Mouse (Mus musculus): ENCODE results near the gene Gm6169. TPM values are rescaled to one million over a fixed set of nuclear protein-coding genes. Genes with fewer than 3 reads are reported as not detected.

Gene Gm6169
- polyA plus RNA-seq, 2 experiments, result 0.33 to 0.81 TPM

DNA sequence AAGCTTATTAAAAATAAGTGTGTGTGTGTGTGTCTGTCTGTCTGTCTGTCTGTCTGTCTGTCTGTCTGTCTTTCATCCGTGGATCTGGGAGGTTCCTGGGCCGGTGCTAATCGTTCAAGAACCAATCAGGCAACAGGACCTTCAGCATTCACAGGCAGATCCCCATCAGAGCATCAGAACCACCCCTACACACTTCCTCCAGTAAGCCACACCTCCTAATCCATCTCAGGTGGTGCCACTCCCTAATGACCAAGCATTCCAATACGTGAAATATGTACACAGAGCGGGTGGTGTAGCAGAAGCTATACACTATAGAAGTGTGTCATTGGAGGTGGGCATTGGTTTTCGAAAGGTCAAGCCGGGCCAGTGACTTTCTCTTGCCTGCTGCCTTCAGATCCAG lies 16.6 kb downstream of the Gm6169 start:
- no peak for TF ChIP-seq EP300 (IDR thresholded peaks at IDR 0.05; ENCODE audit: low read depth)
- no peak for TF ChIP-seq CTCF (IDR thresholded peaks at IDR 0.05; ENCODE audit: low read depth)
- Histone ChIP-seq H3K27ac (peak overlapping the region; percentile 33), H3K4me2 (ENCODE audit: low read depth) (peak overlapping the region; percentile 14; the same call in 1 of the 2 replicates), H3K9ac (replicated peaks) (no peak overlapping the region; the same call in 1 of the 2 replicates), H3K9me3 (ENCODE audit: control insufficient read depth, low read length) (no peaks in the 10 kb centered on the region), H3K36me3 (replicated peaks; ENCODE audit: control insufficient read depth, insufficient read depth, low read depth) (no peaks in the 10 kb centered on the region), H3K4me3 (ENCODE audit: insufficient read depth in 1 of 2, low read depth in 2 of 2, low read length in 2 of 2) (no peak overlapping the region), H3K4me1 (replicated peaks; ENCODE audit: control insufficient read depth in 2 of 2, insufficient read depth in 2 of 2, low read length in 1 of 2) (peaks cover 19 to 21% of the 10 kb centered on the region in 2 experiments), H3K27me3 (ENCODE audit: control insufficient read depth, insufficient read depth, low read length) (no peaks in the 10 kb centered on the region)
- no peak for DNase-seq (ENCODE audit: low read depth in 3 of 3, low spot score in 3 of 3)
- WGBS (ENCODE audit: insufficient replicate concordance), result 73% methylated on average over 7 of the region's 7 CpGs
- ATAC-seq (ENCODE audit: insufficient read depth), result peak; percentile 80

DNA sequence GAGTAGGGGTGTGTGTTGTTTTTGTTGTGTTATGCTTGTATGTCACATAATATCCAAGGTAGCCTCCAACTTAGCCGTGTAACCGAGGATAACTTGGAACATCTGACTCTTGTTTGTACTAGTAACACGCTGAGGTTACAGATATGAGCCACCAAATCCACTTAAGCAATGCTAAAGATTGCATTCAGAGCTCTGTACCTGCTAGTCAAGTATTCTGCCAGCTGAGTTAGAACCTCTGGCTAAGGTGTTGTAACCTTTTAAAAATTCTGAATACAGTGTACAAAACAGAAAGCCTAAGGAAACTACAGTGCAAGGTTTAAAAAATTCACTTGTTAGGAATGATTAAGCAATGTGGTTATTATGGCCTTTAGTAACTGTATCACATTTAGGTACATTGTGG lies 18.4 kb downstream of the Gm6169 start:
- Histone ChIP-seq H3K27me3 (ENCODE audit: control insufficient read depth, insufficient read depth, low read length) (no peaks in the 10 kb centered on the region), H3K4me3 (ENCODE audit: insufficient read depth in 1 of 2, low read depth in 2 of 2, low read length in 2 of 2) (no peak overlapping the region), H3K4me2 (ENCODE audit: low read depth) (no peak overlapping the region), H3K36me3 (replicated peaks; ENCODE audit: control insufficient read depth, insufficient read depth, low read depth) (no peaks in the 10 kb centered on the region), H3K4me1 (replicated peaks; ENCODE audit: control insufficient read depth in 2 of 2, insufficient read depth in 2 of 2, low read length in 1 of 2) (peaks cover 11 to 13% of the 10 kb centered on the region in 2 experiments), H3K27ac (no peak overlapping the region), H3K9me3 (ENCODE audit: control insufficient read depth, low read length) (no peaks in the 10 kb centered on the region), H3K9ac (replicated peaks) (no peak overlapping the region)
- WGBS (ENCODE audit: insufficient replicate concordance), result 74% methylated on average over 3 of the region's 3 CpGs
- no peak for DNase-seq (ENCODE audit: low read depth in 3 of 3, low spot score in 3 of 3)
- ATAC-seq (ENCODE audit: insufficient read depth), result no peak
- no peak for TF ChIP-seq CTCF (IDR thresholded peaks at IDR 0.05; ENCODE audit: low read depth)
- TF ChIP-seq EP300 (IDR thresholded peaks at IDR 0.05; ENCODE audit: low read depth), result no peak

DNA sequence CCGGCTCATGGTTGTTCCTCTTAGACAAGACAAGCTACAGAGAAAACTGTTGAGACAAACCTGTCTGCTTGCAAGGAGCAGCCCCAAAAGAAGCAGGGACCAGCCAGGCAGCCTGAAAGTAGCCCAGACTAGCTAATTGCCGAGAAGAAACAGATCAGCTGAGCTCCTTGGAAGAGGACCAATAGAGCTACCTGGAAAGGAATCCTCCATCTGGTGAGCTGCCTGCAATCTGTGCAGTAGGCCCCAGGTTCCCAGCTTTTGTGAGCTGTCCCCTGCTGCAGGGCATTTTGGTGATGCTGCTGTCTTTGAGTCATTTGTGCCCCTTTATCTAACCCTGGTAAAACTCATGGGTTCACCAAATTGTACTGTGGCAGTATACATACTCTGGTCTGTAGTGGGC lies 18.8 kb downstream of the Gm6169 start:
- H3K9ac ChIP-seq (replicated peaks), result no peak overlapping the region
- peaks cover 11 to 13% of the 10 kb centered on the region in 2 experiments for H3K4me1 ChIP-seq (replicated peaks; ENCODE audit: control insufficient read depth in 2 of 2, insufficient read depth in 2 of 2, low read length in 1 of 2)
- H3K36me3 ChIP-seq (replicated peaks; ENCODE audit: control insufficient read depth, insufficient read depth, low read depth), result no peaks in the 10 kb centered on the region
- no peak overlapping the region for H3K4me3 ChIP-seq (ENCODE audit: insufficient read depth in 1 of 2, low read depth in 2 of 2, low read length in 2 of 2)
- no peak for DNase-seq (ENCODE audit: low read depth in 3 of 3, low spot score in 3 of 3)
- WGBS (ENCODE audit: insufficient replicate concordance), result 79% methylated on average over 2 of the region's 2 CpGs
- H3K4me2 ChIP-seq (ENCODE audit: low read depth), result no peak overlapping the region
- no peaks in the 10 kb centered on the region for H3K27me3 ChIP-seq (ENCODE audit: control insufficient read depth, insufficient read depth, low read length)
- ATAC-seq (ENCODE audit: insufficient read depth), result no peak
- no peaks in the 10 kb centered on the region for H3K9me3 ChIP-seq (ENCODE audit: control insufficient read depth, low read length)
- no peak for TF ChIP-seq CTCF (IDR thresholded peaks at IDR 0.05; ENCODE audit: low read depth)
- TF ChIP-seq EP300 (IDR thresholded peaks at IDR 0.05; ENCODE audit: low read depth), result no peak
- H3K27ac ChIP-seq, result no peak overlapping the region

DNA sequence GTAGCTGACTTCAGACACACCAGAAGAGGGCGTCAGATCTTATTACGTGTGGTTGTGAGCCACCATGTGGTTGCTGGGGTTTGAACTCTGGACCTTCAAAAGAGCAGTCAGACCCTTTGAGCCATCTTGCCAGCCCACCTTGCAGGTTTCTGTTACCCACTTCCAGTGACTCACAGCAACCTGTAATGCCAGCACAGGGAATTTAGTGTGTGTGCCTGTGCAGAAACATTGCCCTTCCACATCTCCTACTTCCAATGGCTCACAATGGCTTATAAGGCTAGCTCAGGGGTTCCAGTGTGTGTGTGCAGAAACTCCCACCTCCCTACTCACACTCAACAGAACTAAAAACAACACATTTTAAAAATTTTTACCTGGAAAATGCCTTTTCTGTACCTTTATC lies 21.5 kb downstream of the Gm6169 start:
- ATAC-seq (ENCODE audit: insufficient read depth), result no peak
- H3K27ac ChIP-seq, result no peak overlapping the region

DNA sequence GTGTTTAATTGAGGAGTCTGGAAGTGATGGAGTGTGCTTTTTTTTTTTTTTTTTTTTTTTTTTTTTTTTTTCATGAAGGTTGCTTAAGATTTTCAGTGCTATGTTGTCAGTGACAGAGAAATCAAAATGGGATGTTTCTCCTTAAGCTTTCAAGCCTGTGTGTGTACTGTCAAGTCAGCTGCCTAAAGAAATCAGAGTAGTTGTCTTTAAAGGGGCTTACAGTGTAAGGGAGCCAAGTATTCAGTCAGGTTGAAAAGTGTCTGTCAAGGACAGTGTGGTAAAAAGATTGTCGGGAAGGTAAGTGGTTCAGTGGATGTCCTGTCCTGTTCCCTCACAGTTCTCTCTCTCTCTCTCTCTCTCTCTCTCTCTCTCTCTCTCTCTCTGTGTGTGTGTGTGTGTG lies 25.5 kb downstream of the Gm6169 start:
- Histone ChIP-seq H3K27ac (no peak overlapping the region), H3K4me2 (ENCODE audit: low read depth) (no peak overlapping the region), H3K36me3 (replicated peaks; ENCODE audit: control insufficient read depth, insufficient read depth, low read depth) (no peaks in the 10 kb centered on the region), H3K9me3 (ENCODE audit: control insufficient read depth, low read length) (no peaks in the 10 kb centered on the region), H3K4me1 (replicated peaks; ENCODE audit: control insufficient read depth in 2 of 2, insufficient read depth in 2 of 2, low read length in 1 of 2) (peaks cover 3 to 6% of the 10 kb centered on the region in 2 experiments; a peak in 3 of 4 replicates), H3K4me3 (ENCODE audit: insufficient read depth in 1 of 2, low read depth in 2 of 2, low read length in 2 of 2) (no peak overlapping the region), H3K27me3 (ENCODE audit: control insufficient read depth, insufficient read depth, low read length) (peaks cover 6% of the 10 kb centered on the region), H3K9ac (replicated peaks) (no peak overlapping the region)
- no peak for DNase-seq (ENCODE audit: low read depth in 3 of 3, low spot score in 3 of 3)
- WGBS (ENCODE audit: insufficient replicate concordance), result 57% methylated on average over 1 of the region's 1 CpGs
- TF ChIP-seq EP300 (IDR thresholded peaks at IDR 0.05; ENCODE audit: low read depth) (no peak), CTCF (IDR thresholded peaks at IDR 0.05; ENCODE audit: low read depth) (no peak)
- no peak for ATAC-seq (ENCODE audit: insufficient read depth)

More for the DNA sequence above, 21.5 kb downstream of the Gm6169 start:
- H3K9ac ChIP-seq (replicated peaks), result no peak overlapping the region
- H3K27me3 ChIP-seq (ENCODE audit: control insufficient read depth, insufficient read depth, low read length), result peaks cover 6% of the 10 kb centered on the region
- H3K4me2 ChIP-seq (ENCODE audit: low read depth), result no peak overlapping the region
- H3K9me3 ChIP-seq (ENCODE audit: control insufficient read depth, low read length), result no peaks in the 10 kb centered on the region
- peaks cover 7 to 9% of the 10 kb centered on the region in 2 experiments for H3K4me1 ChIP-seq (replicated peaks; ENCODE audit: control insufficient read depth in 2 of 2, insufficient read depth in 2 of 2, low read length in 1 of 2)
- H3K4me3 ChIP-seq (ENCODE audit: insufficient read depth in 1 of 2, low read depth in 2 of 2, low read length in 2 of 2), result no peak overlapping the region
- TF ChIP-seq CTCF (IDR thresholded peaks at IDR 0.05; ENCODE audit: low read depth) (no peak), EP300 (IDR thresholded peaks at IDR 0.05; ENCODE audit: low read depth) (no peak)
- 77% methylated on average over 2 of the region's 2 CpGs for WGBS (ENCODE audit: insufficient replicate concordance)
- no peaks in the 10 kb centered on the region for H3K36me3 ChIP-seq (replicated peaks; ENCODE audit: control insufficient read depth, insufficient read depth, low read depth)
- DNase-seq (ENCODE audit: low read depth in 3 of 3, low spot score in 3 of 3), result no peak
